Mouse (Mus musculus): ENCODE data around the gene Tnfrsf25.

Tnfrsf25 gene

DNA sequence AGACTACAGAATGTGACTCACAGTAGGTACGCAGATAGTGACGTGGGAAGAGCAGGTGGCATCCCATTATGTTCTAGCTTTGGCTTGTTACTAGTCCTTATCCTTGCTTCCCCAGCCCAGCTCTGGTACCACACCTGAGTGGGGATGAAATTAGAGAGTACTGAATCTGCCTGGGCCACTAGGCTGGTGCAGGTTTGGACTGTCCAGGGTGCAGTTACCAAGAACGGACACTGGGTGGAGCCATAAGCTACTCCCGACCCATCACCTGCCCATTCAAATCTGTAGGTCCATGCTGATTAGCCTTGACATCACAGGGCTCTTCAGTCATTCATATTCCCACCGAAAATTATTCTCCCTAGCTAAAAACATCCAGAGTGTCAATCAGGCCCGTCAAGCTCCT lies 24.7 kb downstream of the Tnfrsf25 start:
- DNase-seq (ENCODE audit: low spot score in 2 of 2): peak in 1 of 2 experiments; percentile 66

DNA sequence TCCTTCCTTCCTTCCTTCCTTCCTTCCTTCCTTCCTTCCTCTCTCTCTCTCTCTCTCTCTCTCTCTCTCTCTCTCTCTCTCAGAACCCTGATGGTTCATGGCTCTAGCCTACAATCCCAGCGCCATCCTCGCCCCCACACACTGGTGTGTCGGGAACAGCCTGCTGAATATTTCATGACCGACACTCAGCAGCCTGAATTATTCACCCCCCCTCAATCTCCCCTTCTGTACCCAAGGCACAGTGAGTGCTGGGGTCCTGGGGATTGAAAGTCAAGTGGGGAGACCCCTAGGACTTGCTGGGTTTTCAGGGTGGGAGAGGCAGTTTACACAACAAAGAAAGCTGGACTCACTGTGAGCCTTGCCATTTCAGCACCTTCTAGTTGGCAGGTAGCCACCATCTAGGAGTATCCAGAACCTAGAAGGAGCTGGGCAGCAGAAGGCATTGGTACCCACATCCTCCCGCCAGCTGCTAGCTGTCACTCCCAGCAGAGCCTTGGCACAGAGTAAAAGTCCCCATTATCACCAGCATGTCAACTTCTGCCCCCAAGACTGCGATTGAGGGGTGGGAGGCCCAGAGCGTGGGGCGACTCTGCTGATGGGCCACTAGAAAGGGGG lies 25.9 kb downstream of the Tnfrsf25 start:
- DNase-seq (ENCODE audit: low spot score in 2 of 2): no peak

DNA sequence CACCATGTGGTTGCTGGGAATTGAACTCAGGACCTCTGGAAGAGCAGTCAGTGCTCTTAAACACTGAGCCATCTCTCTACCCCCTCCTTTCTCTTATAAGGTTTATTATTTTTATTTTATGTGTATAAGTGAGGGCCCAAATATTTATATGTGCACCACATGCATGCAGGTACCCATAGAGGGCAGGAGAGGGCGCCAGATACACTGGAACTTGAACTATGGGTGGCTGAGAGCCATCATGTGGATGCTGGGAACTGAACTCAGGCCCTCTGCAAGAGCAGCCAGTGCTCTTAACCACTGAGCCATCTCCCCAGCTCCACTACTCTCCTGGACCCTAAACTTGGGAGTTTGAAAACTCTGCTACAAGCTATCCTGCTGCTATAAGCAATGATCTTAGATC lies 27.9 kb downstream of the Tnfrsf25 start:
- DNase-seq (ENCODE audit: low spot score in 2 of 2): no peak

DNA sequence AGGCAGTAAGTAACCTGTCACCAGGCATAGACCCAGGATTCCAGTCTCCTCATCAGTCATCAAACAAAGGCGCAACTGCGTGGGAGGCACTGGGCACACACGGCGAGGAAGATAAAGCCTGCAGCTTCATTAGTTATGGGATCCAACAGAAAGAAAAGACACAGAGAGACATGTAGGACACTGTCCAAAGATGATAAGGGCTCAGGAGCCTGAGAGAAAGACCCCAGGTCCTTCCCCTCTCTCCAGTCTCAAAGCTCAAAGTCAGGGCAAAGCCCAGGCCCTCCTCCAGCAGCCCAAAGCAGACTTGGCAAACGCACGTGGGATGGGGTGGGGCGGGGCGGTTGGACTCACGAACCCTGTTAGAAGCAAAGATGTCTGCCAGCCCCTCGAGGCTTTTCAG lies 29.7 kb downstream of the Tnfrsf25 start:
- DNase-seq (ENCODE audit: low spot score in 2 of 2): no peak

DNA sequence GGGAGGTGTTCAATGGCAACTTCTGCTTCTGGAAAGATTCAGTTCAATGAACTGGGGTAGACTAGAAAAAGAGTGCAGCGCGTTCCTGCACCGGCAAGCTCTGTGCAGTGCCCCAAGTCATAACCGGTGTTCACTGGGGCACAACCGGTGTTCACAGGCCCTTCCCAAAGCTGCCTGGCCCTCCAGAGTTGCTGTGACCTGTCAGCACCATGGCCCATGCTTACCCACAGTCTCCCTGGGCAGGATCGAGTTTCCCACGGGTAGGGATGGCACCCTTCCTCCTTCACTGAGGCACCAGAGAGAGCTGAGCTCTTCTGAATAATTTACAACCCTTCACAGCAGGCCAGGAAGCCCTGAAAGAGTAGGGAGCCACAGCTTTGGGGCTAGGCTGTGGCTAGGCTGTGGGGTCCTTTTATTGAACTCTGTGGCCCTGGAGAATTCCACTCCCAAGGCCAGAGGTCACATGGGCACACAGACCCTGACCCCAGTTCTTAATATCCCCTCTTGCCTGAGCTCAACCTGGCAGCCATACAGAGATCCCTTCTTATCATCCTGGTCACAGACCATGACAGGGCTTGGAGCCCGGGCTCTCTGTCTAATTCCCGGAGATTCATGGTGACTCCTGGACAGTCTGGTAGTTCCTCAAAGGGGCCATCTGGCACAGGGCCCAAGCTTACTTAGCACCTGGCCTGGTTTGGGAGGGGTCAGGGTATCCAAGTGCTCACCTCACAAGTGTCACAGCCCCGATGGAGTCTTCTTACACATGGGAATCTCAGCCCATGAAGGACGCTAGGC lies 30.5 kb downstream of the Tnfrsf25 start:
- no peak for DNase-seq (ENCODE audit: low spot score in 2 of 2)

DNA sequence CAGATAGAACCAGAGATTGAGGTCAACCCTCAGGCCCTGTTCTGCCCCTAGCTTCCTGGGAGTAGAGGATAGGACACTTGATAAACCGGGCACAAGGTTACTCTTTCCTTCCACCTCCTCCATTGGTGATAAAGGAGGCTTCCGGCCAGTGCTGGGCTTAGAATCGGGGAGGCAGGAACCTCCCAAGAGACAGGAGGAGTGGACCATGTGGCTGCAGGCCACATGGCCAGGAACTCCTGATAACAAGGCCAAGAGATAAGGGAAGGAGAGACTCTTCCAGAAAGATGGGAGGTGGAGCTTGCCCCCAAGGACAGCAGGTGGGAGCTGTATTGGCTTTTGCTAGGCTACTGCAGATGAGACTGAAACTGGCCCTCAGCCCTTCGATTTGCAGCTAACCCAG lies 34.8 kb downstream of the Tnfrsf25 start:
- no peak for DNase-seq (ENCODE audit: low spot score in 2 of 2)

DNA sequence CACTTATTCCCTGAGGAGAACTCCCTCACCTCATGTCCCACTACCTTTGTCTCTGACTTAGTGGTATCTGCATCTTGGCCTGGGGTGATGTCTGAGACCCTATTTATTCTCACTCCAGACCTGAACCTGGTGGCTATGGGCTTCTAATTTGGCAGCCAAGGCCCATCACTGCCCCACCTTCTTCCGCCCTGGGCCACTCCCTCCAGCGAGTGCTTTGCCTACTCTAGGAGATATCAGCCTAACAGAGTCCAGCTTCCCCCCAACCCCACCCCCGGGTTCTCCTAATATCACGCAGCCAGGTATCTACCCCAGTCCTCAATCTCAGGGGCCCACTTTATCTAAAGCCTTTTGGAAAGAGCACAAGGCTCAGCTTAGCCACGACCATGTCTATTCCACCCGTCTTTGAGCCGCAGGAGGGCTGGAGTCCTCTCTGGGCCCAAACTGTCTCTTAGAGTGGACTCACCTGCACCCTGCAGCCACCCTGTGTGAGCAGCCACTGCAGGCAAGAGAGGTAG lies 35.8 kb downstream of the Tnfrsf25 start:
- no peak for DNase-seq (ENCODE audit: low spot score in 2 of 2)

DNA sequence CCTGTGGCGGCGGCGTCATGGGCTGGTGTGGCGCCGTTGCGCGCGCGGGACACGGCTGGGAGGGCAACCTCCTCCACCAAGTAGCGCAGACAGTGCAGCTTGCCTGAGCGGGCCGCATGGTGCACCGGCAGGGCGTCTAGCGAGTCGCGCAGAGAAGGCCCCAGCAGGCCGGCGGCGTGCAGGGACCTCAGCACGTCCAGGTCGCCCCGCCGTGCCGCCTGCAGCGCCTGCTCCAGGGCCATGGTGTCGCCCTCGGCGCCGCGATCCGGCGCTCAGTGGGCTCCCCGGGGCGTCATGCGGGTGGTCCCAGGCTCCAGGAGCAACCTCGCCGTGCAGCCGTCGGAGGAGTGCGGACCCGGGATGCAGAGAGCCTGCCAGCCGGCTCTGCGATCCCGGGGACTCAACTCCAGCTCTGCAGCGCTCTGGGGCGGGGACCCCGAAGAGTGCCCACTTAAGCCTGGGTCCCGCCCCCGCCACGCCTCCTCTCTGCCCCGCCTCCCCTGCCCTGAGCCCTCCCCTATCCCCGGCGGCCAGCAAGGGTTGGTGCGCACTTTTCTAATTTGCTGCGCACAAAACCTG lies 36.3 kb downstream of the Tnfrsf25 start, which contains the start of gene Espn:
Gene Espn, minus strand, starts transcription at position 406 of the 579 bp plus-strand sequence.
- no peak for DNase-seq (ENCODE audit: low spot score in 2 of 2)

DNA sequence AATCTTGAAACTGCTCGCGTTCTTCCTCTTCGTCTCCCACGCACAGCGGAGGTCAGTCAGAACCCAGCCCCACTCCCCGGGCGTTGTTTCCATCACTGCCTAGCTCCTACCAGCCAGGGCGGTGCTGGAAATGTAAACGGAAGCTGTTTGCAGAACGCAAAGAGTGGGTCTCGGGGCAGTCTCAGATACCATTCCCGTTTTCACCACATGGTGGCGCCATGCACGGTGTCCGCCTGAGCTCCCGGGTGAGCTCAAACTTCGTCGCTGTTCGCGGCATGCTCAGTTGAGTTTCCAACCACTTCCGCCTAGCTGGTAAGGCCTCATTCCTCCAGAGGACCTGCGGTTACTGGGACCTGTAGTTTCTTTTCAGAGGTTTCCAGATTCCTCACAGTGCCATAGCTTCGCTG lies 38.0 kb downstream of the Tnfrsf25 start:
- peak; percentile 80 to 87 for DNase-seq (ENCODE audit: low spot score in 2 of 2)

DNA sequence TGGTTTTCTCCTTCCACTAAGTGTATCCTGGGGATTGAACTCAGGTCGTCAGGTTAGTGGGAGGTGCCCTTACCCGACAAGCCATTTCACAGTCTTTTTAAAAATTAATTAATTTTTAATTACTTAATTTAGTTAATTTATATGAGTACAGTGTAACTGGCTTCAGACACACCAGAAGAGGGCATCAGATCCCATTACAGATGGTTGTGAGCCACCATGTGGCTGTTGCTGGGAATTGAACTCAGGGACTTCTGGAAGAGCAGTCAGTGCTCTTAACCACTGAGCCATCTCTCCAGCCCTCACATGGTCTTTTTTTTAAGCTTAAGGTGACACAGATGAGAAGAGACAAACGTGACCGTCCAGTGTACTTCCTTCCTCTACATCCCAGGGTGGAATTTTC lies 39.3 kb downstream of the Tnfrsf25 start:
- DNase-seq (ENCODE audit: low spot score in 2 of 2): no peak

DNA sequence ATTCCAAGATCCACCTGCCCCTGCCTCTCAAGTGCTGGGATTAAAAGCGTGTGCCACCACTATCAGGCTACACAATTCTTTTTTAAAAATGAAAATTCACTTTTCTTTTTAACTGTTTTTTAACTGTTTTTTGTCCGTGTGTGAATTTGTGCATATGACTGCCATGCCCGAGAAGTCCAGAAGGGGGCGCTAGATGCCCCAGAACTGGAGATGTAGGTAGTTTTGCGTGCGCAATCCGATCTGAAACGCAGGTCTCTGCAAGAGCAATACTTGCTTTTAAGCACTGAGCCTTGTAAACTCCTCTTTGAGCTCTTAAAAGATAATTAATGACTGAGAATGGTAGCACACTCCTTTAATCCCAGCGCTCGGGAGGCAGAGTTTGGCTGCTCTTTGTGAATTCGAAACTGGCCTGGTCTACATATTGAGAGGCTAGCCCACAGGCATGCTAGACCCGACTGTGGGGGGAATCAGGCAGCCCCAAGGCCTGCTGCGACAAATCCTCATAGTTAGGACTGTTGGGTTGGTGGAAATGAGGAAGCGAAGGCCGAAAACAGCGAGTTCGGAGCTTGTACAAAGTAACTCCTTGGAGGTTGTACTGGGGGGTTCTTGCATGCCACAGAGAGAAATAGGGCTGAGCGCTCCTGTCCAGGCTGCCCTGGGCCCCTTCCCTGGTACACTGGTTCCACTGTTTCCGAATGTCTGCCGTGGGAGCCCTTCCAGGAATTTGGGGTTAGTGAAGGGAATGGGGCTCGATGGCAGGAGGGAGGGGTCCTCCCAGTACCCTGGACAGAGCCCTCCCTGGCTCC lies 42.2 kb downstream of the Tnfrsf25 start:
- peak in 1 of 2 experiments; percentile 56 for DNase-seq (ENCODE audit: low spot score in 2 of 2)

DNA sequence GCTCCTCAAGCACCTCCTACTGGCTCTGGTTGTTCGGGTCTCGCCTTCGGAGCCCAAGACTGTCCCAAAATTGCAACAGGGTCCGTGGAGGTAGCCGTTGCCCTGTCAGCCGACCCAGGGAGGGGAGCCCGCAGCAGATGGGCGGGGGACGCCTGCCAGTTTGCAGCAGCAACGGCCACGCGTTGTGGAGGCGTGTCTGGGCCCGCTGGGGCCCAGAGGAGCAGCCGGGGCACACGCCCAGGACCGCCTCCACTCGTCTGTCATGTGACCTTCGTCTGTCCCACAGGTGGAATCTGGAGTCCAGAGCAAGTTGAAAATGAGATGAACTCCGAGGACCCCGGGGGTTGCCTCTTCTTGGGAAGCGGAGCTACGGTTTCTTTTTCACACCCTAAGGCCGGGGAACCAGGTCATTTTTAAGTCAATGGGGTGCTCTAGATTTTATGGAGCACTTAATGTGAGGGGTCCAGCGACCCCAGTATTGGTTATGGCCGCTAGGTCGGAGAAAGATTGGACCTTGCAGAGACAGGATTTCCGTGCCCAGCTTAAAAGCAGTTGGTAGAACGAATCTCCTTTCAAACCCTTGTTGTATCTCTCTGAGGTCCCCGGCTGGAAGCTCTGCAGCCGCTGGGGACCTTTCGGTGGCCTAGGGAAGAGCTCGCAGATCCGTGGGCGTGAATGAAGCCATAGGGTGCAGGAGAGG lies 43.0 kb downstream of the Tnfrsf25 start, which contains the start of gene Hes2:
Gene Hes2, plus strand, starts transcription at position 283 of the 700 bp plus-strand sequence.
- DNase-seq (ENCODE audit: low spot score in 2 of 2): no peak

DNA sequence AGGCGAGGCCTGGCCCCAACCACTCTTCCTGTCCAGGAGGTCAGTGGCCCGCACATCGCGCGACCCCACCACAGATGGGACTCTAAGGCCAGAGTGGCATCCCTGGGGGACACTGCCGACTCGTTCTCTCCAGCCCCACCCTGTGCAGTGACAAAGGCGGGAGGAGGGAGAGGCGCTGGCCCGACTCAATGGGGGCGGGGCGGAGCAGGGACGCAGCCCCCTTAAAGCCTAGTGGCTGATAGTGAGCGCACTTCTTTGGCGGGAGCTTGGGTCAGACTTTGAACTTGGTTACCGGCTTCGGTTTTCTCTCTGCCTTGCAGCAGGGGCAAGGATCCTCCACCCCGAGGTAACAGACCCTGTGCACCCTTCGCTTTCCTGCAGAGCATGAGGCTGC lies 43.5 kb downstream of the Tnfrsf25 start:
- DNase-seq (ENCODE audit: low spot score in 2 of 2): no peak

DNA sequence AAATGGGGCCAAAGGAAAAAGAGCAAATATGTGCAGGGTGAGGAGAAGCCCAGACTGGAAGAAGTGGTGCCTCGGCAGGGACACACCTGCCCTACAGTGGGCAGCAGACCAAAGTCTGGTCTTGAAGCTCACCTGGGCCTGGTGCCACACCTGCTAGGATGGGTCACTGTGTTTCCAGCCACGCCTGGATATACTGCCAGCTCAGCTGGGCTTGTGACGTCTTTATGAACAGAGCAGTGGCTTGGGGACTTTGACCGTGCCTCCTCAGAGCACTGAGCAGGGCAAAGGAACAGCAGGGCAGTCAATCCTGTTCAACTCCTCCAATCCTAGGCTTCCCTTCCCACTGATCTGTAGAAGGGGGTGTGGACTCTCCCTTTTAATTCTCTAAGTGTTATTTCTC lies 45.0 kb downstream of the Tnfrsf25 start:
- DNase-seq (ENCODE audit: low spot score in 2 of 2): no peak

DNA sequence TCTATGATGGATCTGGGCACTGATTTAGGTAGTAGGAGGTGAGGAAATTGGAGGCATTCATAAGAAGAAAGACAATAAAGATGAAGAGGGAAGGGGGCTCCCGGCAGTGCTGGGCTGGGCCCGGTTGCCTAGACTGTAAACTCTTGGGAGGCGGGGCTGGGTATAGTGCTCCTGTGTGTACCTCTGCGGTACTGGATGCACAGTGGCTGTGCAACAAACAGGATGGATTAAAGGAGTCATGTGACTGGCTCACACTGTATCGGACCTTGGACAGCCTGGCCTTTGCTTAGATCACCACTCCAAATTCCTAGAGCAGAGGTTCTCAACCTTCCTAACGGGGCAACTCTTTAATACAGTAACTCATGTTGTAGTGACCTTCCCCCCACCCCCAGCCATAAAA lies 45.9 kb downstream of the Tnfrsf25 start:
- no peak for DNase-seq (ENCODE audit: low spot score in 2 of 2)

DNA sequence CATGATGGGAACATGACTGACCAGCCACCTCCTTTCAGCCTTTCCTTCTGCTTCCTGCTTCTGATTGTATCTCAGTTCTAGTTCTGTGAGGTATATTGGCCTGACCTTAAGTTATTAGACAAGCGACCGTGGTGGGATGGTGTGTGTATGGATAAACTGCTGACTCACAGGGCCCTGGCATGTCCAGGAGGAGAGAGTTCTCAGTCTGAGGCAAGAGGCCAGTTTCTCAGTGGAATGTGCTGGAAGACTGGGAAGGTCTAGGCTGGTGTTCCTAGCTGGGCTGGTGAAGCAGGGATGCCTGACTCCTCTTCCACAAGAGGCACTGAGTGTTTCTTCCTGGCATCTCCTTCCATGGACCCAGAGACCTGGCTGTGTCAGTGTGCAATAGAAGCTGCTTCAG lies 47.0 kb downstream of the Tnfrsf25 start:
- DNase-seq (ENCODE audit: low spot score in 2 of 2): no peak

DNA sequence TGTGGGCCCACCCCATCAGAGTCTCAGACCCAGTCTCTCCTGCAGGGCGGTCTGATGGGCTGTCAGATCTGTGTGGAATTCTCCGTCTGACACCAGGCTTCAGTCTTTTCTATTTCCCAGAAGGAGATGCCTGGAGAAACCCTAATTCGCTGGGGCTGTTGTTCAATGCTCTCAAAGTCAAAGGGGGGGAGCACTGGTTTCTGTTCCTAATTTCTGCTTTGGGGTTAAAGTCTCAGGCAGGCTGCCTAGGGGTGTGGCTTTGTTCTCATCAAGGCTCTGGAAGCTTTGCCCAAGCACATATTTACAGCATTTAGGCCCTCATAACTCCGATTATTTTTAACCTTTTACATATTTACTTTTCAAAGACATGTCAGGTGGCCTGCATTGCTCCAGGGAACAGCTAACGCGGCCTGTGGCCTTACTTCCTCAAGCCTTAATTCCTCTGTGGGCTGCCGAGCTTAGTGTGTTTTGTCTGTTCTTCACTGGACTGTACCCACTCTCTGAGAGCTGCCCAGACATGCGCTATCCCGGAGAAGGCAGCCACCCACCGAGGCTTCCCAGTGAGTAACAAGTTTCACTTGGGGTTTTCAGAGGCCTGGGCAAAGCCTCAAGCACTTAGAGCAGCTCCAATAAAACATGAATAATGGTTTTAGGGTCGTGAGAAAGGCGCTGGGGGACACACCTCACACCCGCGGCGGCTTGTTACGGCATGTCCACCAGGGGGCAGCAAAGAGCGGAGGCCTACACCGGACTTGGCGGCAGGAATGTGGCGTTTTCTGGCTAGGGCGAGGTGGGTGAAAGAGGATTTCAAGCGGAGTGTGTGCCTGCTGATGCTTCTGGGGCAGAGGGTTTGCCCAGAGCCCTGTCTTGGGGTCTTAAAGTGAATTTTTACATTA lies 49.5 kb downstream of the Tnfrsf25 start:
- peak; percentile 51 to 81 for DNase-seq (ENCODE audit: low spot score in 2 of 2)

DNA sequence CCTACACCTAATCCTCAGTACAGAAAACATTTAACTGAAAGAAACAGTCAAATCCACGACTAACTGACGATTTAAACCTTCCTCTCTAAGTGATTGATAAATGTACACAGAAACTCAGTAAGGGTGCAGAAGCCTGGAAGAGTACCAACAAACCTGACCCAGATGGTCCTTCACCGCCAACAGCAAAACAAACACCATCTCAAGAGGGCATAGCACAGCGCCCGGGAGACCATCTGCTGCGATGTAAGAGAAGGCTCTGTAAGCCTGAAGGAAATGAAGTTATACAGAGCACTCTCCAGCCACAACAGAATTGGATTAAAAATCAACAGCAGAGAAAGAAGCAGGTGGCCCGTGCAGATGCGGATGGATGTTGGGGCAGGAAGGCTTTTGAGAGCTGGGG lies 52.3 kb downstream of the Tnfrsf25 start:
- DNase-seq (ENCODE audit: low spot score in 2 of 2): no peak

DNA sequence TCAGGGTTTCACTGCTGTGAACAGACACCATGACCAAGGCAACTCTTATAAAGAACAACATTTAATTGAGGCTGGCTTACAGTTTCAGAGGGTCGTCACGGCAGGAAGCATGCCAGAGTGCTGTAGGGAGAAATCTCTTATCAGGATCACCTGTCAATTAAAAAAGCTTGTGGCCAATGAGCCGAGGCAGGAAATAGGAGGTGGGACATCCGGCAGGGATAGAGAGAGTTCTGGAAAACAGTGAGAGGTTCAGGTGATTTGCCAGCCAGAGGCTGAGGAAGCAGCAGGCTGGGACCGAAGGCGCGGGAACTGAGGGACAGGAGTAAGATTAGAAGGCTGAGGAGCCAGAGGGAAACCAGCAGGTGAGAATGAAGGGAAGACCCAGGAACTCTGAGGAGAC lies 53.4 kb downstream of the Tnfrsf25 start:
- no peak for DNase-seq (ENCODE audit: low spot score in 2 of 2)
